Mouse (Mus musculus) left cerebral cortex, adult 6 months (tissue): ENCODE results near the gene Ppp1r14b. TPM values are rescaled to one million over a fixed set of nuclear protein-coding genes. Genes with fewer than 3 reads are reported as not detected.

Experiments used
- long read RNA-seq, 2 experiments: library from polyadenylated mRNA; unstranded; transcript quantifications; one replicate each; pipeline ENCODE4 v2.0.0; 2019 to 2020
- polyA plus RNA-seq: library from polyadenylated mRNA; unstranded; fragments of <200 nt; fragmentation: Nextera tagmentation; gene quantifications from 2 replicates; pipeline ENCODE4 v1.2.3, GENCODE M21; 2021

The Ppp1r14b gene
- polyA plus RNA-seq: 13.6 and 46.9 TPM in 2 replicates
- long read RNA-seq, experiment 1, partial matches to known transcripts: 0 of 3 reads
- long read RNA-seq, experiment 1, other reads (novel, unspliced or antisense): 1 of 3 reads
- long read RNA-seq, experiment 2, partial matches to known transcripts: 1 of 10 reads
- long read RNA-seq, experiment 2, other reads (novel, unspliced or antisense): 2 of 10 reads

GRCm38 (mm10) chr19:6974211-6975205, at the start of gene Ppp1r14b:
Gene Ppp1r14b (plus strand): TSS chr19:6974968.

GRCm38 (mm10) chr19:6925307-6925573, 49.5 kb upstream of the Ppp1r14b start, which contains the start of gene Catsperz:
Gene Catsperz (minus strand): TSS chr19:6925380.

GRCm38 (mm10) chr19:6934195-6934977, 40.4 kb upstream of the Ppp1r14b start, which contains the start of gene Kcnk4:
Gene Kcnk4 (minus strand): TSS chr19:6934515.

DNA sequence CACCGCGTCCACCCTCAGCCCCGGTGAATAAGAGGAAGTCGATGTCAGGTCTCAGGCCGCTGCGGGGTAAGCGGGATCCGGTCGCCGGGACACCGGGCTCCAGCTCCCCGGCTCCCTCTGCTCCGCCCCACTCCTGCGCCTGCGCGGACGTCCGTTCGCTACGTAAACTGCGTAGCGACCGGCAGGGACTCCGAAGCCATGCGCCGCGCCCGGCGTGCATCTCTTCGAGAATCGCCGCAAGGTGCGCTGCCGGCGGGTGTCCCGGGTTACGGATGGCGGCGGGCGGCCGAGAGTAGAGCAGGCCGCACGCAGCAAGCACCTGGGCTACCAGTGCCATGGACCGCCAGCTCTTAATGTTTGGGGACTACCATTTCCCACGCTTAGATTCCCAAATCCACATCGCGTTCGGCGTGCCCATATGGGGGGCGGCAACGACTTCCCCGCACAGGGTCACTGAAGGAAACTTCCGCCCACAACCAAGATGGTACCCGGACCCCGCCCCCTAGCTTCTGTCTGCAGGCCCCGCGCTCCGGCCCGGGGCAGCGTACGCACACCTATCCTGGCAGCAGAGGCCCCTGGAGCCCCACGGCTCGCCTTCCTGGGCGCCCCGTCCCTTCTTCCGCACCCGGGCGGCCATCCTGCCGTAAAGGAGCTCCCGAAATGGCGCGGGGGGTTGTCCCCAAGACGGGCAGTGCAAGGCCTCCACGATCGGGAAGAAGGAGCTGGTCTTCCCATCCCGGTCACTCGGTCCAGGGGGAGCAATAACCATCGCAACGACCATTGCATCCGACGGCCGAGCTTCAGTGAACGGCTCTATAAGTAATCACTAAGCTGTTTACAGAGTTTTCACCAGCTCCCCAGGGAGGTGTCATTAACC, 33.2 kb upstream of the Ppp1r14b start, which contains the start of gene Bad:
Bad (plus strand) TSS at position 490 of the 877 bp plus-strand sequence.

GRCm38 (mm10) chr19:6942249-6942691, 32.5 kb upstream of the Ppp1r14b start, which contains the start of gene Gpr137:
Gene Gpr137 (minus strand): TSS chr19:6942480.

DNA sequence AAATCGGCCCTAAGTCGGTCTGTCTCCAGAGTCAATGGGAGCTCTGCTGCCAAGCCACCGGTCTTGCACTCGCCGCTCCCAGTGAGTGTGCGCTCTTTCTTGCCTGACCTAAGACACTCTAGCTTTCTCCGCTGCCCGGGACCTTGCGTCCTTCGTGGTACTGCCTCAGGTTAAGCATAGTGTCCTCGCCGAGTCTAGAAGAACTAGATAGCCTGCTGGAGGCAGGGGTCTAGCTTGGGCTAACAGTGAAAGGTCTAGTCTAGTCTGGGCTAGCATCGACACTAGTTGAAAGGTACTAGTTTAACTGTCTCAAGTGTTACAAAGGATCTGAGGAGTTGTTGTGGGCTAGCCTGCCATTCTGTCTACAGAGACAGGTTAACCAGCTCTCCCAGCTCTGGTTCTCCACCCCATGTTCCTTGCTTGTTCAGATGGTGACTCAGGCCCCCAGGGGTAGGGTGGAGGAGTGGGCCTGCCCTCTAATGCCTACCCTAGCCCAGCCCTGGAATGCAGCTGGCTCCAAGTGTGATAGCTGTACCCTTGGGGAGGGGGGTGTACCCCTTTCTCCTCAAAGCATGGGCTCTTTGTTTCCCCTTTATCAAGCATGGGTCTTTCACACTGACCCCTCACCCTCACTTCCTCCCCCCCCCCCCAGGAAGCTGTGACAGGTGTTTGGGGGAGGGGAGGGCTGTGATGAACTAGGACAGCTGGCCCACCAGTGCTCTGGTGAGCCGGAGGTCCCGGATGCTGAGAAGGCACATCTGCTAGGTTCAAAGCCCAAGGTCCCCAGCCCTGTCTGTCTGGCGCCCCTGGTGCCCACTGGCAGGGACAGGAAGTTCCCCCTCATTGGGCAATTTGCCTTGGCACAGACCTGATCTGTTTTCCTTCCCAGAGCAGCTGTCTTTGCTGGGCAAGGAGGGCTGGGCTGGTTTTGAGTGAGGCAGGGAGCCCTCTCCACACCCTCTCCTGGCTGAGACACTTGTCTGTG, 1.1 kb downstream of the Ppp1r14b start, which contains the start of gene Plcb3:
Plcb3 (minus strand) TSS at position 934 of the 985 bp plus-strand sequence.

DNA sequence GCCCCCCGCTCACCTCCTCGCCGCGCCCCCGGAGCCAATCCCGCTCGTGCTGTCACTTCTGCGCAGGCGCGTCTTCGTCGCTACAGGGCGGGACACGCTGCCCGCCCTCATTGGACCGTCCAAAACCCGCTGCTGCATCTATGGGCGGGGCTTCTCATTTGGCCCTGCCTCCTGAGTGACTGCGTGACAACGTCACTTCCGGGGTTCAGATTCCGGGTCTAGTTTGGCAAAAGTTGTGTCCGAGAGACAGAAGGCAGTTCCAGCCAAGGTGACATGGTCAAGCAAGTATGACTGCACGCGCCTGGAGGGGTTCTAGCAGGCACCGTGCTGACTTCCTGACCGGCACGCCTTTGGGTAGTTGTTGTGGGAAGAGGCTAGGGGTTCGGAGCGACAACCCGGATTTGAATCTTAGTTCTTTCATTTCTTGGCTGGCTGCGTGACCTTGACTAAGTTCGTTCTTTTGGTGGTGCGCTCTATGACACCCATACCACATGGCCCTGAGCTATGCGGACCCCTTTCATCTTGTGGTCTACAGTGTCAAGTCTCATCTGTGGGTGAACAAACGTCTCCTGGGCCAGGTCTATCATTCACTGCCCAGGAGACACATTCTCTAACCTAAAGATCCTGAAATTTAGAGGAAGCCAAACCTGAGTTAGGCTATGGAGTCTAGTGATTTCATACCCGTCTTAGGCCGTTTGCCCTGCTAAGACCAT, 5.8 kb downstream of the Ppp1r14b start, which contains the start of gene Fkbp2:
Fkbp2 (minus strand) TSS at position 121 of the 713 bp plus-strand sequence.

GRCm38 (mm10) chr19:6987061-6987903, 12.5 kb downstream of the Ppp1r14b start, which contains the start of gene Vegfb:
Gene Vegfb (minus strand): TSS chr19:6987651.

DNA sequence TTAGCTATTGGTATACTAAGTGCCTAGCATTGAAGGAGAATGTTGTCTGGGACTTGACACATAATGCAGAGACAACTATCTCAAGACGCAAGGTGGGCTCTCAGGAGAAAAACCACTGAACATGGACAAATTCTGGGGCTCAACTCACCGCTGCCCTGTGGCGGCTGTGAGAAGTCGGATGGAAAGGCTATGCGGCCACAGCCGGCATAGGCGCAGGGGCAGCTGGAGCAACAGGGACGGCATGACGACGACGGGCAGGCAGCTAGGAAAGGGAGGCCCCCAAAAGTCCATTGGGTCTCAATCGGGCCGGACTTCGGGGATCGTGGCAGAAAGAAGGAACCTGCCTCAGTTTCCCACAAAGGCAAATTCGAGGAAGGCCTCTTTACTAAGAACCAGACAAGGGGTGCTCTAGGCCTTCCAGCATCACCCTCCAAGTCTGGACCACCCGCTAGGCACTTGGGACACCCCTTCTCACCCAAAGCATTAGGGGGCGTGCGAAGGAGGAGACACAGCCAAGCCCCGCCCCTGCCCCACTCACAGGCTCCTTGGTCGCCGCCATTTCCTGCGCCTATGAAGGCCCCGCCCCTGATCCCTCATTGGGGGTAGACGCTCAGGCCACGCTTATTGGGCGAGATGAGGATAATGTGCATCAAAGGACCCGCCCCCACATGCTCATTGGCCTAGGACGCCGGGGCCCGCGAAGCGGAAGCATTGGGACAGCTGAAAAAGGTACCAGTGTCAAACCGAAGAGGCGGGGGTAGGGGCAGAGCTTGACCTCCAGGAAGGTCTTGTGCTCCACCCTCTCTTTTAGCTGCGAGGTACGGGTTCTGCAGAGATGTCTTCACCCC, 17.5 kb downstream of the Ppp1r14b start, which contains the start of gene Dnajc4:
Dnajc4 (minus strand) TSS at position 562 of the 848 bp plus-strand sequence.

DNA sequence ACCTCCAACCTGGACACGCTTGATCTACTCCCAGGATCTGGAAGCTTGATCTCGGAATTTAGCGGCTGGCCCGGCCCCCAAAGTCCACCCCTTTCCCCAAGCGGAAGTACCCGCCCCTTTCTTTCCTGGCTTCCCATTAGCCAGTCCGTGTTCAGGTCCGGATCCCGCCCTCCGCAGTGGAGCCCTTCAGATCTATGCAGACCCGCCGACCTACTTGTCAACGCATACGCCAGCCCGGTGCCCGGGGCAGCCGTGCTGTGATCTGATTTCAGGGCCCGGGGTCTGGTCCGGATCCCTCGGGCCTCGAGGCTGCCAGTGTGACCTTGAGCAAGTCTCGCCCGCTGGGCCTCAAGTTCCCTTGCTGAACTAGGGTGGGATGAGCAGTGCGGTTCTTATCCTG, 21.2 kb downstream of the Ppp1r14b start, which contains the start of the genes Nudt22 and Trpt1:
Nudt22 (minus strand) TSS at position 112 of the 400 bp plus-strand sequence.
Trpt1 (plus strand) TSS at position 126 of the 400 bp plus-strand sequence.

DNA sequence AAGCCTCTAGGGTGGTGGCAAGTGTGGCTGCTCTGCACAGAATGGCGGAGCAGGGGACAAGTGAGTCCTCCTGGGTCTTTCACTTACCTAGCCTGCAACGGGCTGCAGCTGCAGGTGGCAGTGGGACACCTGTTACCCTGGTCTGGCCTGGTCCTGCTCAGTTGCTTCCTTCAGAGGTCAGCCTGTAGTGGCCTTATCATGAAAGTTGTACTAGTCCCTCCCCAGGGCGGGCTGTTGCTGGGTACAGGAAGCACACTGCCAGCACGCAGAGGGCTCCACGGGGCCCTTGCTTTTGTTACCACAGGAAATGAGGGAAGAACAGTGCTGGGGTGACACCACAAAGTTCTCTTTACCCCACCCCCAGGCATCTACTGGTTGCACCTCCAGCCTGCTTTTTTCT, 44.4 kb downstream of the Ppp1r14b start, which contains the start of gene Fermt3:
Fermt3 (minus strand) TSS at position 279 of the 400 bp plus-strand sequence.

Other genes starting within 250 kb of the Ppp1r14b start
- gene Rps6ka4, start 134.3 kb upstream of the Ppp1r14b start, polyA plus RNA-seq: 29.2 and 33.4 TPM in 2 replicates
- gene Ccdc88b, start 116.8 kb upstream of the Ppp1r14b start, polyA plus RNA-seq: 0.15 and 0.80 TPM in 2 replicates
- gene Trmt112, start 65.3 kb upstream of the Ppp1r14b start, polyA plus RNA-seq: 130 and 131 TPM in 2 replicates
- 727 and 767 TPM in 2 replicates for gene Prdx5, start 64.9 kb upstream of the Ppp1r14b start, polyA plus RNA-seq
- gene Esrra, start 53.2 kb upstream of the Ppp1r14b start, polyA plus RNA-seq: 4.4 and 13.7 TPM in 2 replicates
- 7.9 and 8.4 TPM in 2 replicates for gene Catsperz, start 49.6 kb upstream of the Ppp1r14b start, polyA plus RNA-seq
- 22.0 and 22.1 TPM in 2 replicates for gene Kcnk4, start 40.5 kb upstream of the Ppp1r14b start, polyA plus RNA-seq
- 53.8 and 57.4 TPM in 2 replicates for gene Bad, start 33.1 kb upstream of the Ppp1r14b start, polyA plus RNA-seq
- 24.4 and 24.9 TPM in 2 replicates for gene Gpr137, start 32.5 kb upstream of the Ppp1r14b start, polyA plus RNA-seq
- gene Plcb3, start 1.5 kb downstream of the Ppp1r14b start, polyA plus RNA-seq: 8.0 and 8.2 TPM in 2 replicates
- 326 and 333 TPM in 2 replicates for gene Fkbp2, start 5.5 kb downstream of the Ppp1r14b start, polyA plus RNA-seq
- gene Vegfb, start 12.7 kb downstream of the Ppp1r14b start, polyA plus RNA-seq: 77.5 and 150 TPM in 2 replicates
- gene Dnajc4, start 17.6 kb downstream of the Ppp1r14b start, polyA plus RNA-seq: 24.3 and 28.0 TPM in 2 replicates
- gene Nudt22, start 21.1 kb downstream of the Ppp1r14b start, polyA plus RNA-seq: 15.8 and 19.0 TPM in 2 replicates
- gene Trpt1, start 21.2 kb downstream of the Ppp1r14b start, polyA plus RNA-seq: 22.6 and 27.5 TPM in 2 replicates
- gene Fermt3, start 44.5 kb downstream of the Ppp1r14b start, polyA plus RNA-seq: 2.9 and 4.8 TPM in 2 replicates
- 109 and 125 TPM in 2 replicates for gene Stip1, start 65.0 kb downstream of the Ppp1r14b start, polyA plus RNA-seq
- 1.6 and 22.1 TPM in 2 replicates for gene Macrod1, start 81.8 kb downstream of the Ppp1r14b start, polyA plus RNA-seq
- 5.4 and 6.6 TPM in 2 replicates for gene Flrt1, start 130.8 kb downstream of the Ppp1r14b start, polyA plus RNA-seq
- 674 and 694 TPM in 2 replicates for gene Otub1, start 231.3 kb downstream of the Ppp1r14b start, polyA plus RNA-seq
- gene Cox8a, start 242.6 kb downstream of the Ppp1r14b start, polyA plus RNA-seq: 7,187 and 8,116 TPM in 2 replicates